Mouse (Mus musculus) olfactory bulb, adult 2 months (tissue): ENCODE measurements around the gene Wwc2. TPM values are rescaled to one million over a fixed set of nuclear protein-coding genes. Genes with fewer than 3 reads are reported as not detected.

Source experiments
- H3K27ac ChIP-seq: fragments of 200-500 bp; 2 replicates; pipeline ENCODE4 v1.5.1; 2012; ENCODE audit warnings: low read depth, low read length; ENCODE audit not compliant: insufficient read depth
- H3K4me1 ChIP-seq: fragments of 200-500 bp; 2 replicates; pipeline ENCODE4 v1.6.1; 2012; ENCODE audit warnings: low read length; ENCODE audit not compliant: control insufficient read depth, insufficient read depth
- H3K4me3 ChIP-seq: fragments of 200-500 bp; 2 replicates; pipeline ENCODE4 v1.5.1; 2012; ENCODE audit warnings: mild to moderate bottlenecking, low read depth, low read length, moderate library complexity; ENCODE audit not compliant: insufficient read depth
- CTCF ChIP-seq: fragments of 200-500 bp; IDR thresholded peaks from 2 replicates; pipeline ENCODE4 v1.5.1; 2012; ENCODE audit warnings: low read depth, mild to moderate bottlenecking, low read length, moderate library complexity; ENCODE audit not compliant: insufficient read depth
- POLR2A ChIP-seq: fragments of 200-500 bp; IDR thresholded peaks from 2 replicates; pipeline ENCODE4 v1.6.1; 2012; ENCODE audit warnings: mild to moderate bottlenecking, low read depth, low read length, moderate library complexity; ENCODE audit not compliant: insufficient read depth
- WGBS: fragments of 180-500 bp; shearing (Covaris S2); methylation state at CpG from one replicate; pipeline ENCODE4 v1.1.7; 2018; 5-methylcytosine and 5-hydroxymethylcytosine counted together
- polyA plus RNA-seq: library from polyadenylated mRNA; stranded (reverse); fragments of >200 nt; gene quantifications from 2 replicates; pipeline ENCODE4 v1.2.4, GENCODE M21; 2012; ENCODE audit warnings: low replicate concordance; ENCODE audit not compliant: missing spikeins, insufficient read depth, insufficient read length

Gene Wwc2
- not detected in 2 replicates for polyA plus RNA-seq

GRCm38 (mm10) chr8:47990911-47991820 is at the start of gene Wwc2:
TSS of gene Wwc2 (minus strand) at chr8:47990924.
- Histone ChIP-seq H3K27ac (peak within 1 kb of the TSS; percentile 65), H3K4me3 (peak within 1 kb of the TSS; percentile 94), H3K4me1 (peaks cover 18% of the 10 kb centered on the region)
- no peak for TF ChIP-seq POLR2A
- no peak for TF ChIP-seq CTCF
- WGBS: 11% methylated on average over 42 of the region's 46 CpGs

- no peak for TF ChIP-seq POLR2A
- no peak for TF ChIP-seq CTCF
- WGBS: 60% methylated on average over 7 of the region's 7 CpGs
- H3K4me3 ChIP-seq: no peak overlapping the region
Measured at GRCm38 (mm10) chr8:48038261-48038934, 47.7 kb upstream of the Wwc2 start.

GRCm38 (mm10) chr8:48032046-48032445 is 41.3 kb upstream of the Wwc2 start:
- H3K4me3 ChIP-seq: no peak overlapping the region
- no peak overlapping the region for H3K27ac ChIP-seq
- H3K4me1 ChIP-seq: no peaks in the 10 kb centered on the region
- TF ChIP-seq CTCF (no peak), POLR2A (no peak)
- 65% methylated on average over 2 of the region's 2 CpGs for WGBS

More at GRCm38 (mm10) chr8:48038261-48038934, 47.7 kb upstream of the Wwc2 start:
- Histone ChIP-seq H3K4me1 (peaks cover 3% of the 10 kb centered on the region), H3K27ac (no peak overlapping the region)

DNA sequence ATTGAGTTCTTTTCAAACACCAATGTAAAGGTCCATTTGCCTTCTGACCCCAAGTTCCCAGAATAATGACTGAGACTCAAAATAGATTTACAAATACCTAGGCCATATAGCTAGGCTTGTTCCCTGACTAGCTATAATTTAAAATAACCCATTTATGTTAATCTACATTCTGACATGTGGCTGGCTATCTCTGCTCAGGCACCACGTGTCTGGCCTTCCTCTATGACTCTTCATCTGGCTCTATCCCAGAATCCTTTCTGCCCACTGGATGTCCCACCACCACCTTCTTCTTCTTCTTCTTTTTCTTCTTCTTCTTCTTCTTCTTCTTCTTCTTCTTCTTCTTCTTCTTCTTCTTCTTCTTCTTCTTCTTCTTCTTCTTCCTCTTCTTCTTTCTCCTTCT is 39.9 kb upstream of the Wwc2 start:
- no peaks in the 10 kb centered on the region for H3K4me1 ChIP-seq
- H3K4me3 ChIP-seq: no peak overlapping the region
- TF ChIP-seq POLR2A: no peak
- TF ChIP-seq CTCF: no peak
- WGBS: 67% methylated on average over 1 of the region's 1 CpGs
- no peak overlapping the region for H3K27ac ChIP-seq

DNA sequence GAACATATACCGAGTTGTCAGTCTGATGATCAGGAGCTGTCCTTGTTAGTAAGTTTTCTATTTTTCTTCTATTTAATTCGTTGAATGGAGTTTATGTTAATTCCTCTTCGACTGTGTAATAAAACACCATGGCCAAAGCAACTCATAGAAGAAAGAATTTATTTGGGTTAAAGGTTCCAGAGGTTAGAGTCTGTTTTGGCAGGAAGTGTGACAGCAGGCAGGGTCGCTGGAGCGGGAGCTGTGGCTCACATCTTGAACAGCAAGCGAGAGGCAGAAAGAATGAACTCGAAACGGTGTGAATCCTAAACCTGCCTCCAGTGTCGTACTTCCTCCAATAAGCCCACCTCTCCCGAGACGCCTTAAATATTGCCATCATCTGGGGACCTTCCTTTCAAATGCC is 36.1 kb upstream of the Wwc2 start:
- no peaks in the 10 kb centered on the region for H3K4me1 ChIP-seq
- H3K4me3 ChIP-seq: no peak overlapping the region
- no peak for TF ChIP-seq CTCF
- no peak for TF ChIP-seq POLR2A
- WGBS: 58% methylated on average over 11 of the region's 11 CpGs
- no peak overlapping the region for H3K27ac ChIP-seq

- H3K4me3 ChIP-seq: no peak overlapping the region
- WGBS: 82% methylated on average over 8 of the region's 8 CpGs
- TF ChIP-seq POLR2A (no peak), CTCF (no peak)
- no peak overlapping the region for H3K27ac ChIP-seq
- H3K4me1 ChIP-seq: no peaks in the 10 kb centered on the region
Measured at GRCm38 (mm10) chr8:48023206-48023605, 32.5 kb upstream of the Wwc2 start.

- no peak for TF ChIP-seq POLR2A
- no peak for TF ChIP-seq CTCF
- WGBS: 94% methylated on average over 2 of the region's 2 CpGs
- H3K4me1 ChIP-seq: no peaks in the 10 kb centered on the region
- no peak overlapping the region for H3K27ac ChIP-seq
- no peak overlapping the region for H3K4me3 ChIP-seq
Measured at GRCm38 (mm10) chr8:48019737-48020136, 29.0 kb upstream of the Wwc2 start.

DNA sequence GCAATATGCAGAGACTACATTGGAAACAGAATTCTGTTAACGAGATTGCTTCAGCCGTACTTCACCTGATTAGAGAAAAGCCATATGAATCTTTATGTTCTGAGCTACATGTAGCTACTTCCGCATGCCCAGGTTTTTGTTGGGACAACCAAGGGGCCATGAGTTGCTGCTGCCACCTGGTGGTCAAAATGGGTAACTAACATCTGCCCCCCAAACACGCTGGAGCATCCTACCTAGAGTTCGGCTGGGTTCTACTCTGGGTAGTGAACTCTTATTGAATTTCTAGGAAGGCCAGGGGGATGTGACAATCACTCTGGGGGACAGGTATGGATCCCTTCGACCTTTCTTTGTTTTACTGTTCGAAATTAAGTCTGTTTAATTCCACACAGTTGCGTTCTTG is 25.8 kb upstream of the Wwc2 start:
- 16% methylated on average over 8 of the region's 8 CpGs for WGBS
- H3K27ac ChIP-seq: no peak overlapping the region
- TF ChIP-seq POLR2A (no peak), CTCF (peak; percentile 63; the same call in 1 of the 2 replicates)

GRCm38 (mm10) chr8:48014386-48014785 is 23.7 kb upstream of the Wwc2 start:
- Histone ChIP-seq H3K4me1 (no peaks in the 10 kb centered on the region), H3K4me3 (no peak overlapping the region), H3K27ac (no peak overlapping the region)
- TF ChIP-seq POLR2A (no peak), CTCF (no peak)
- WGBS: 95% methylated on average over 6 of the region's 6 CpGs

More for the DNA sequence above, 25.8 kb upstream of the Wwc2 start:
- no peaks in the 10 kb centered on the region for H3K4me1 ChIP-seq
- H3K4me3 ChIP-seq: no peak overlapping the region

GRCm38 (mm10) chr8:48013281-48013680 is 22.6 kb upstream of the Wwc2 start:
- Histone ChIP-seq H3K27ac (no peak overlapping the region), H3K4me1 (no peaks in the 10 kb centered on the region), H3K4me3 (no peak overlapping the region)
- WGBS: 95% methylated on average over 9 of the region's 9 CpGs
- no peak for TF ChIP-seq POLR2A
- no peak for TF ChIP-seq CTCF
